Mouse (Mus musculus) forebrain, embryonic 14.5 days (tissue): Measurements from ENCODE around the gene Ddah1. TPM values are rescaled to one million over a fixed set of nuclear protein-coding genes. Genes with fewer than 3 reads are reported as not detected.
"Not testable (repeated sequence)": the region's sequence is repeated elsewhere in the genome, so short reads cannot be mapped to it uniquely, and the experiment has no call there.

Source experiments
- ATAC-seq: fragments of 200-750 bp; cut with Nextera tagmentation; 2 replicates; pipeline ENCODE4 v1.8.0; 2017; ENCODE audit warnings: mild to moderate bottlenecking, moderate library complexity
- DNase-seq: peaks from one replicate; pipeline ENCODE4 v3.0.0-alpha.2; 2015; ENCODE audit warnings: low spot score
- H3K27ac ChIP-seq: fragments of 300-500 bp; sonication (generic); 2 replicates; pipeline ENCODE4 v1.5.1; 2014; ENCODE audit warnings: low read depth, mild to moderate bottlenecking, control low read depth, low read length, moderate library complexity
- H3K27me3 ChIP-seq: fragments of 300-500 bp; sonication (generic); replicated peaks from 2 replicates; pipeline ENCODE4 v1.6.1; 2014; ENCODE audit warnings: low read length, control low read depth, mixed read lengths; ENCODE audit not compliant: control insufficient read depth, insufficient read depth
- H3K36me3 ChIP-seq: fragments of 300-500 bp; sonication (generic); 2 replicates; pipeline ENCODE4 v1.6.1; 2014; ENCODE audit warnings: low read length, control low read depth; ENCODE audit not compliant: control insufficient read depth, insufficient read depth
- H3K4me1 ChIP-seq: fragments of 300-500 bp; sonication (generic); 2 replicates; pipeline ENCODE4 v1.6.1; 2014; ENCODE audit warnings: antibody characterized with exemption, low read length, control low read depth; ENCODE audit not compliant: control insufficient read depth, insufficient read depth
- H3K4me2 ChIP-seq: fragments of 300-500 bp; sonication (generic); 2 replicates; pipeline ENCODE4 v1.6.1; 2014; ENCODE audit warnings: mild to moderate bottlenecking, control low read depth, low read length
- H3K4me3 ChIP-seq: fragments of 300-500 bp; sonication (generic); 2 replicates; pipeline ENCODE4 v1.5.1; 2014; ENCODE audit warnings: low read depth, low read length, control low read depth
- H3K9ac ChIP-seq: fragments of 300-500 bp; sonication (generic); 2 replicates; pipeline ENCODE4 v1.6.1; 2014; ENCODE audit warnings: mild to moderate bottlenecking, low read length, control low read depth, moderate library complexity
- H3K9me3 ChIP-seq: fragments of 300-500 bp; sonication (generic); replicated peaks from 2 replicates; pipeline ENCODE4 v1.6.1; 2016; ENCODE audit warnings: low read length, control low read depth, mixed read lengths; ENCODE audit not compliant: control insufficient read depth
- WGBS: fragments of 180-500 bp; shearing (Covaris S2); extraction: QIAGEN DNeasy Blood & Tissue Kit; methylation state at CpG from one replicate; pipeline ENCODE4 v1.1.7; 2014; 5-methylcytosine and 5-hydroxymethylcytosine counted together
- polyA plus RNA-seq: library from polyadenylated mRNA; unstranded; fragments of >200 nt; fragmentation: Nextera tagmentation; extraction: Ambion mirVana; gene quantifications from 2 replicates; pipeline ENCODE4 v1.2.1, GENCODE M21; 2014

Gene Ddah1
- polyA plus RNA-seq, 1 experiment from 2014 or later, result 147 TPM

DNA sequence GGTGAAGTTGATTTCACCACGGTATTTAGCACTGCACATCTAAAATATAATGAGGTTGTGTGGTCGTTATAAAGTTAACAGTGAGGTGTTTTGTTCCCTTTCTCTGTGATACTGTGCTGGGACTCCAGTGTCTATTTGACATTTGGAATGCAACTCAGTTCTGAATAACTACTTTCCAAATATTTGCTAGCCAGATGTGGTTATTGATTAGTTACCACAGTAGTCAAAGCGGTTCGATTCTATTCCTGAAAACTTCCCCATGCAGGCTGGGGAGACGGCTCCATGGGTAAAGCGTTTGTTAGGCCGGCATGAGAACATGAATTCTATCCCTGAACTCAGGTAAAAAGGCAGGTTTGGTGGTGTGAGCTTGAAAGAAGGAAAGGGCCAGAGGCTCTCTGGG lies 154.0 kb downstream of the Ddah1 start:
- Histone ChIP-seq H3K27me3 (no peaks in the 10 kb centered on the region), H3K9ac (no peak overlapping the region), H3K27ac (no peak overlapping the region), H3K4me2 (no peak overlapping the region), H3K9me3 (no peaks in the 10 kb centered on the region), H3K36me3 (no peaks in the 10 kb centered on the region), H3K4me1 (no peaks in the 10 kb centered on the region), H3K4me3 (no peak overlapping the region)
- DNase-seq, result no peak
- no peak for ATAC-seq
- WGBS, result 82% methylated on average over 7 of the region's 7 CpGs

DNA sequence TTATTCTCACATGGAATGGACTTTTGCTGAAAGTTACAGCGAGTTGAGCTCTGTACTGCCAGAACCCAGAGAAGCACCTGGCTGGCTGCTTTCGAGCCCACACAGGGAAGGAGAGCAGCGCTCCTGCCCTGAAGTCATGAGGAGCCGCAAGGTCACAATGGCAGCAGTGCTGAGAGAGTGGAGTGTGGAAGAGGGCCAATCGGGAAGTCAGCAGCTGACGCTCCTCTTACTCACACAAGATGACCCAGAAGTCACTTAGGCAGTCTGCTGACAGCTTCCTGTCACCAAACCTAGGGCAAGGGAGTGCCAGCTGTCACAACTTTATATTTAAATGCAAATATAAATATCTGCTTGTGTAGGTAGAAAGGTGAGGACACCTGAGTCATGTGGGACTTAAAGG lies 154.8 kb downstream of the Ddah1 start:
- 85% methylated on average over 6 of the region's 6 CpGs for WGBS
- no peaks in the 10 kb centered on the region for H3K36me3 ChIP-seq
- H3K9ac ChIP-seq, result no peak overlapping the region
- H3K4me2 ChIP-seq, result no peak overlapping the region
- no peak for DNase-seq
- no peak for ATAC-seq
- H3K27ac ChIP-seq, result no peak overlapping the region
- no peaks in the 10 kb centered on the region for H3K4me1 ChIP-seq
- H3K9me3 ChIP-seq, result no peaks in the 10 kb centered on the region
- no peak overlapping the region for H3K4me3 ChIP-seq
- H3K27me3 ChIP-seq, result no peaks in the 10 kb centered on the region

DNA sequence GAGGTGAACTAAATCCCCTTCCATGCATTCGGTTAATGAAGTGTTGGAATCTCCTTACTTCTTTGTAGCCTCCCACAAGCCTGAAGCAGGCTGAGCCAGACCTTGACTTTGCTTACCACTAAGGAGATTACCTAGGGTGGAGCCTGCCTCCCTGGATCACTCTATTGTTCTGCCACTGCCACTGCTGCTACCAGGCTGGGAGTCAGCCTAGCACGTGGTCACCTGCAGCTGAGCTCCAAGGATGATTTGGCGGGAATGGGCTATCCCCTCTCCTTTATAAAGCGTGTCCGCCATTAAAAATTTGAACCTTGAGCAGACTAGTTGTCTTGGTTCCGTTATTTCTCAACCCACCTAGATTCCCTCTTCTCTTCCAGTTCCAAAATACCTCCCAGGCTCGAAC lies 155.5 kb downstream of the Ddah1 start:
- not testable (repeated sequence) for DNase-seq, H3K27ac ChIP-seq, H3K4me2 ChIP-seq, H3K9me3 ChIP-seq, H3K4me3 ChIP-seq, H3K4me1 ChIP-seq, ATAC-seq, H3K27me3 ChIP-seq, H3K9ac ChIP-seq, H3K36me3 ChIP-seq
- 71% methylated on average over 7 of the region's 7 CpGs for WGBS

DNA sequence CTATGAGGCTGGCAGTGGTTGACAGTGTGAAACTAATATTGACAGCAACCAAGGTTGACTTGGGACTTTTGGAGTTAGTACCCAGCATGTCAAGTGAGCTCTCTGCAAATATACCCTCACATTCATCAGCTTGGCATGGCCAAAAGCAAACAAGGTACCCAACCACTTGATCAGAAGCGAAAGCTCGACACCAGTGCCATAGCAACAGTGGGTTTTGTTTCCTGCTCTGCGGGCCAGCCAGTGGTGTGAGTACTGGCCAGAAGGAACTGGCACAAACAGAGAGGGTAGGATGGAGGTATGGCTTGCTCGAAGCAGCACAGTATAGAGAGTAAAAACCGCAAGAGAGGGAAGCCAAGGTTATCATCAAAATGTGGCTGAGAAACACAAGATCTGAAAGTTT lies 157.9 kb downstream of the Ddah1 start:
- H3K27me3 ChIP-seq, result no peaks in the 10 kb centered on the region
- H3K9me3 ChIP-seq, result no peaks in the 10 kb centered on the region
- H3K9ac ChIP-seq, result no peak overlapping the region
- no peak overlapping the region for H3K4me2 ChIP-seq
- no peaks in the 10 kb centered on the region for H3K36me3 ChIP-seq
- WGBS, result 86% methylated on average over 5 of the region's 5 CpGs
- H3K4me3 ChIP-seq, result no peak overlapping the region
- H3K27ac ChIP-seq, result no peak overlapping the region
- no peaks in the 10 kb centered on the region for H3K4me1 ChIP-seq
- no peak for ATAC-seq
- no peak for DNase-seq

DNA sequence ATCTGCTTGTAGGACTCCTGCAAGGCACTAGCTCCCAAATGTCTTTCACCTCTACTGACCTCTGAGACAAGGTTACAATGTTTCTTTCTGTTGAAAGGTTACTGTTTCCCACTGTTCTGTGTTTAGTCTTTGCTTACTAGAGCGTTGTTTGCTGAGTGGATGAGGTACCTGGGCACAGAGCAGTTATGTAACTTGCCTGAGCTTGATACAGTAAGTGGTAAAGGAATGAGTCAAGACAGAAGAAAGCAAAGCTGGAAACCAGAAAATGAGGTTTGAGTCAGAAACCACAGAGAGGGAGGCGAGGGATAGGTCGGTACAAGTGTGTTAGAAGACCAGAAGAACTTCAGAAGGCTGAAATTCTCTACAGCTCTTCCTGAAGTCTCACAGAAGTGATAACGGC lies 158.4 kb downstream of the Ddah1 start:
- DNase-seq, result no peak
- no peaks in the 10 kb centered on the region for H3K27me3 ChIP-seq
- no peak for ATAC-seq
- no peaks in the 10 kb centered on the region for H3K4me1 ChIP-seq
- no peak overlapping the region for H3K27ac ChIP-seq
- H3K36me3 ChIP-seq, result no peaks in the 10 kb centered on the region
- H3K4me2 ChIP-seq, result no peak overlapping the region
- WGBS, result 91% methylated on average over 4 of the region's 4 CpGs
- H3K9me3 ChIP-seq, result no peaks in the 10 kb centered on the region
- no peak overlapping the region for H3K4me3 ChIP-seq
- H3K9ac ChIP-seq, result no peak overlapping the region

DNA sequence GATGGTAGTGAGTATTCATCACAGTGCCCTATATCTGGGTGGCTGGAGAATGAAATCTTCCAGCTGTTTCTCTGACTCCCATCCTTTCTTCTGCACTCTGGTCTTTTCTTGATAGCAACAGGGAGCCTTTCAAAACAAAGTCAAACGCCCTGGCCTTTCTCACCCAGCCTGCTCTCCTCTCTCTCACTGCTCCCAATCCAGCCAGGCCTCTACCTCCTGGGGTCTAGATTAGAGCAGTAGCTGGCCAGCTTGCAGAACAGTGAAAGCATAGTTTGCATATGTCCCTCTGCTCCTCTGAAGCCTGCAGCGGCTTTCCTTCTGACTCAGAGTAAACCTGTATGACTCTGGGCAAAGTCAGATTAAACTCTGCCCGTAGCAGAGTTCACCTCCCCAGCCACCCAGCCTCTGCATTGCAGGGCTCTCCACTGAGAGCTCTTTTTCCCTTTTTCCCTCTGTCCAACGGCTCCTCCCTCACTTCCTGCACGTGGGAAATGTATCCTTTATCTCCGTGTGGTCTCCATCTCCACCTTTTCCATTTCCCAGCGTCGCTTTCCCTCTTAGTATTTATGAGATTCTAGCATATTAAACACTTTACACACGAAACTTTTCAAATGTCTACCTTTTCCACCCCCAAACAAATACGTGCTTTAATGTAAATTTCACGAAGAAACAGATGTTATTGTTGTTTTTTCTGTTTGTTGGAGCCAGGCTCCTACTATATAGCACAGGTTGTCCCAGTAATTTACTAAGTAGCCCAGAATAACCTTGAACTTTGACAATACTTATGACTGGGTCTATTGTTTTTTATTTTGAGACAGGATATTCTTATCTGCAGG lies 163.8 kb downstream of the Ddah1 start, which contains the start of gene Bcl10:
Gene Bcl10, plus strand, starts transcription at position 786 of the 836 bp plus-strand sequence.
- no peaks in the 10 kb centered on the region for H3K9me3 ChIP-seq
- ATAC-seq (no peak), DNase-seq (no peak)
- peaks cover 9% of the 10 kb centered on the region for H3K4me1 ChIP-seq
- H3K4me2 ChIP-seq, result peak within 1 kb of the TSS; percentile 50
- no peak within 1 kb of the TSS for H3K27ac ChIP-seq
- H3K36me3 ChIP-seq, result no peaks in the 10 kb centered on the region
- 30% methylated on average over 11 of the region's 11 CpGs for WGBS
- no peaks in the 10 kb centered on the region for H3K27me3 ChIP-seq
- peak within 1 kb of the TSS; percentile 80 for H3K4me3 ChIP-seq
- H3K9ac ChIP-seq, result peak within 1 kb of the TSS; percentile 49; the same call in 1 of the 2 replicates

DNA sequence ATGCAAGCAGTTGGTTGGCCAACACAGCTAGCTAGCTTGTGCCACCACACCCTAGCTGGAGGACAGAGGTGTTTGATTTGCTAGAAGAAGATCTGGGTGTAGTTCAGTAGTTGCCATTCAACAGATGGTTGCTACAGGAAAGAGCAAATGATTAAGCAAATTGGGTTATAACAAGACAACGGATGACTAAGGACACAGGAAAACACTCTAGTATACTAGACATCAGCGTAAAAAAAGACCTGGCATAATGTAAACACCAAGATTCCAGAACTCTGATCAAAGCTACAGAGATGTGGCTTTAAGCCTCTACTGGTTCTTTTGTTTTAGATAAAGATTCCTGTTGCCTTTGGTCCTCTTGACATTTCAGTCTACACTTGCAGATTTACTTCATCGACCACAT lies 164.5 kb downstream of the Ddah1 start:
- Histone ChIP-seq H3K9ac (no peak overlapping the region), H3K27ac (no peak overlapping the region), H3K27me3 (no peaks in the 10 kb centered on the region), H3K4me2 (no peak overlapping the region), H3K4me1 (peaks cover 9% of the 10 kb centered on the region), H3K4me3 (no peak overlapping the region), H3K36me3 (peaks cover 3% of the 10 kb centered on the region; the same call in 1 of the 2 replicates), H3K9me3 (no peaks in the 10 kb centered on the region)
- 79% methylated on average over 3 of the region's 3 CpGs for WGBS
- DNase-seq, result no peak
- ATAC-seq, result no peak

DNA sequence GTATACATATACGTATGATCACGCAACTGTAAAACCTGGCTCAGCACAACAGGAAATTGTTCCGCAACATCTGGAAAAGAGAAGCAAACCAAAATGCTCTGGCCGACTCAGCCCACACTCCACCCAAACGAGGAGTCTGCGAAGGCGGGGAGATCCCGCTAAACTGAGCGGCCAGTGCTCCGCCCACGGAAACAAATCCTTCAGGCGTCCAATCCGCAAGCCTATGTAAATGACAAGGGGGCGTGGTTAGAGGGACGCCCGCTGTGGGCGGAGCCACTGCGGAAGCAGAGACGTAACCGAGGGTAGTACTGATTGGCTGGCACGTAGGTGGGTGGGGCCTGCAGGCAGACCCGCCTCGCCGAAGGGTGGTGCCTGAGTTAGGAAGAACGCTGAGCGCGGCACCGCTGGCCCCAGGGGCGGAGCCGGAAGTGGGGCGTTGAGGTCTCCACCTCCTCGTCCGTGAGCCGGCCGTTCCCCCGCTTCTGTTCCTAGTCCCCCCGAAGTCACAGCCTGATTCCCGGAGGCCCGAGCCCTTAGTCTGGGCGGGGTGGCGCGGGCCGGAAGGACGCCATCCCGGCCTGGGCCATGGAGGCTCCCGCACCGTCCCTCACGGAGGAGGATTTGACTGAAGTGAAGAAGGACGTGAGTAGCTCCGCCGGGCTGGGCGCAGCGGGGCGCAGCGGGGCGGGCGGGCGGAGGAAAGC lies 165.6 kb downstream of the Ddah1 start:
- Histone ChIP-seq H3K27ac (peak overlapping the region; percentile 90), H3K4me2 (peak overlapping the region; percentile 74), H3K9me3 (no peaks in the 10 kb centered on the region), H3K36me3 (peaks cover 6% of the 10 kb centered on the region), H3K4me3 (peak overlapping the region; percentile 80), H3K9ac (peak overlapping the region; percentile 82), H3K27me3 (no peaks in the 10 kb centered on the region), H3K4me1 (peaks cover 9% of the 10 kb centered on the region)
- ATAC-seq (peak; percentile 100), DNase-seq (peak; percentile 100)
- WGBS, result under 1% methylated on average over 56 of the region's 58 CpGs
